Comparison of ENCODE assay signal across 8 mouse cellular contexts in the genomic region with DNA sequence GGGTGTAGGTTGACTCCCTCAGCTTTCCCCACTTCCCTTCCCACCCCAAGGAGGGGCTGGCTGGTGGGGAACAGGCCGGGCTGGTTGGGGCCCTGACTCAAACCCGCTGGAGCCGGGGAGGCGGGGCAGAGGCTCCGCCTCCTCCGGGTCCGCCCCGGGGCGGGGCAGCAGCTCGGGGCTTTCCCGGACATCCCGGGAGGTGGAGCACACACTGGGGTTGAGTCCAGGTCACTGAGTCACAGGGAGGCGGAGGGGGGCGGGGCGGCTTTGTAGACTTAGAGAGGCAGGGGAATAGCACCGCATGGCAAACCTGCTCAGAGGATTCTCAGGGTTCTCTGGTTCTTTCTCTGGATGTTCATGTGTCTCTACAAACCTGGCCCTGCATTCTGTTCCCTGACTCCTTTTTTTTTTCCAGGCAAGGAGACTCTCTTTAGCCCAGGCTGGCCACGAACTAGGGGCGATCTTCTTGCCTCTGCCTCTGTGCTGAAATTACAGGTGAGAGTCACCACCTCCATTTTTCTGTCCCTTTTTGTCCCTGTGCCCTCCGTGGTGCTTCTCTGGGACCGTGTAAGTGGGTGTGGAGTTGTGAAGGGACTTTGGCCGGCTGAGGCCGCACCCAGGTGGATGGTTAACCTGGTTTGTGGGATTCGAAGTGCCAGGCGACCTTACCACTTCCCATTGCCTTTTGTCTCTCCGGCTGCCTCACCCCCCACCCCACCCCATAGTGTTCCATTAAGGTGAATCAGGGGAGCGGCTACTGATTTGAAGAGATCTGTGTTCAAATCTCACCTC. TPM values are rescaled to one million over a fixed set of nuclear protein-coding genes. Genes with fewer than 3 reads are reported as not detected.
A peak's percentile ranks its signal among the peaks of the same experiment; 100 is the strongest.
DNase-seq lines count a peak whose midpoint lies in the region; ATAC-seq lines count a peak whose summit lies in the region.

No protein-coding gene starts in this region.

- no peak for ATAC-seq in forebrain, embryonic 16.5 days
- peak; percentile 72; the same call in 1 of the 2 replicates for ATAC-seq in hindbrain, embryonic 11.5 days (ENCODE audit: low FRiP score)
- ATAC-seq in limb, embryonic 15.5 days (ENCODE audit: insufficient number of reproducible peaks, low FRiP score, low TSS enrichment, low read depth) = peak; percentile 85
- 0 out of 2 replicates have a peak, but pooled peaks have one; percentile 25 for ATAC-seq in midbrain, embryonic 15.5 days (replicated peaks)
- peak; percentile 89 for ATAC-seq in stomach, embryonic 15.5 days (ENCODE audit: insufficient read depth, low FRiP score, low read depth)

- H3K4me1 ChIP-seq in forebrain, embryonic 16.5 days (replicated peaks; ENCODE audit: control insufficient read depth, insufficient read depth, low read length) = peaks cover 6% of the 10 kb centered on the region
- 0 out of 2 replicates have a peak, but pooled peaks cover 2% of the 10 kb centered on the region for H3K4me1 ChIP-seq in hindbrain, embryonic 11.5 days (replicated peaks; ENCODE audit: control insufficient read depth, insufficient read depth, low read length)
- peaks cover 33% of the 10 kb centered on the region for H3K4me1 ChIP-seq in limb, embryonic 15.5 days
- peaks cover 6% of the 10 kb centered on the region for H3K4me1 ChIP-seq in midbrain, embryonic 15.5 days
- H3K4me1 ChIP-seq in stomach, embryonic 15.5 days = peaks cover 40% of the 10 kb centered on the region

- H3K9ac ChIP-seq in forebrain, embryonic 16.5 days (replicated peaks; ENCODE audit: low read depth, low read length) = no peak overlapping the region
- no peak overlapping the region for H3K9ac ChIP-seq in hindbrain, embryonic 11.5 days (ENCODE audit: low read depth, low read length)
- H3K9ac ChIP-seq in limb, embryonic 15.5 days = no peak overlapping the region
- H3K9ac ChIP-seq in midbrain, embryonic 15.5 days = no peak overlapping the region
- no peak overlapping the region for H3K9ac ChIP-seq in stomach, embryonic 15.5 days

- H3K27ac ChIP-seq in forebrain, embryonic 16.5 days (ENCODE audit: low read length) = no peak overlapping the region
- H3K27ac ChIP-seq in hindbrain, embryonic 11.5 days (ENCODE audit: low read depth, low read length) = no peak overlapping the region
- peak overlapping the region; percentile 91 for H3K27ac ChIP-seq in limb, embryonic 15.5 days
- H3K27ac ChIP-seq in midbrain, embryonic 15.5 days = no peak overlapping the region
- H3K27ac ChIP-seq in stomach, embryonic 15.5 days = peak overlapping the region; percentile 94

- 0 out of 2 replicates have a peak overlapping the region, but pooled peaks have one; percentile 11 for H3K4me2 ChIP-seq in forebrain, embryonic 16.5 days (ENCODE audit: low read length)
- no peak overlapping the region for H3K4me2 ChIP-seq in hindbrain, embryonic 11.5 days (replicated peaks; ENCODE audit: low read depth, low read length)
- H3K4me2 ChIP-seq in limb, embryonic 15.5 days = peak overlapping the region; percentile 25
- H3K4me2 ChIP-seq in midbrain, embryonic 15.5 days = peak overlapping the region; percentile 14; the same call in 1 of the 2 replicates
- H3K4me2 ChIP-seq in stomach, embryonic 15.5 days = peak overlapping the region; percentile 94

- H3K27me3 ChIP-seq in forebrain, embryonic 16.5 days (replicated peaks; ENCODE audit: control insufficient read depth, insufficient read depth, low read length) = peaks cover 24% of the 10 kb centered on the region
- H3K27me3 ChIP-seq in hindbrain, embryonic 11.5 days (ENCODE audit: control insufficient read depth, insufficient read depth, low read length) = peaks cover 33% of the 10 kb centered on the region
- H3K27me3 ChIP-seq in limb, embryonic 15.5 days = peaks cover 23% of the 10 kb centered on the region
- H3K27me3 ChIP-seq in midbrain, embryonic 15.5 days (replicated peaks) = peaks cover 37% of the 10 kb centered on the region
- H3K27me3 ChIP-seq in stomach, embryonic 15.5 days (replicated peaks) = no peaks in the 10 kb centered on the region

- no peak overlapping the region for H3K4me3 ChIP-seq in forebrain, embryonic 16.5 days (replicated peaks; ENCODE audit: low read length)
- H3K4me3 ChIP-seq in hindbrain, embryonic 11.5 days (ENCODE audit: low read depth, low read length) = no peak overlapping the region
- 0 out of 2 replicates have a peak overlapping the region, but pooled peaks have one; percentile 2 for H3K4me3 ChIP-seq in limb, embryonic 15.5 days
- H3K4me3 ChIP-seq in midbrain, embryonic 15.5 days = no peak overlapping the region
- H3K4me3 ChIP-seq in stomach, embryonic 15.5 days (replicated peaks) = peak overlapping the region; percentile 9; the same call in 1 of the 2 replicates

- no peaks in the 10 kb centered on the region for H3K36me3 ChIP-seq in forebrain, embryonic 16.5 days (ENCODE audit: control insufficient read depth, insufficient read depth)
- no peaks in the 10 kb centered on the region for H3K36me3 ChIP-seq in hindbrain, embryonic 11.5 days (ENCODE audit: control insufficient read depth, insufficient read depth, low read length)
- no peaks in the 10 kb centered on the region for H3K36me3 ChIP-seq in limb, embryonic 15.5 days
- no peaks in the 10 kb centered on the region for H3K36me3 ChIP-seq in midbrain, embryonic 15.5 days (replicated peaks)
- H3K36me3 ChIP-seq in stomach, embryonic 15.5 days = no peaks in the 10 kb centered on the region

- DNase-seq in ES-CJ7 (ENCODE audit: low read depth, low spot score) = peak; percentile 96
- DNase-seq in adrenal gland, postnatal 10 days = peak; percentile 97
- DNase-seq in hindbrain, embryonic 11.5 days (ENCODE audit: low spot score) = peak; percentile 66
- no peak for DNase-seq in cerebellum, adult 9-10 months

- peaks cover 2% of the 10 kb centered on the region; the same call in 1 of the 2 replicates for H3K9me3 ChIP-seq in forebrain, embryonic 16.5 days (ENCODE audit: control insufficient read depth, low read length)
- H3K9me3 ChIP-seq in hindbrain, embryonic 11.5 days (ENCODE audit: control insufficient read depth, low read length) = no peaks in the 10 kb centered on the region
- no peaks in the 10 kb centered on the region for H3K9me3 ChIP-seq in limb, embryonic 15.5 days
- no peaks in the 10 kb centered on the region for H3K9me3 ChIP-seq in midbrain, embryonic 15.5 days
- no peaks in the 10 kb centered on the region for H3K9me3 ChIP-seq in stomach, embryonic 15.5 days

- WGBS in forebrain, embryonic 16.5 days = 25% methylated on average over 26 of the region's 26 CpGs
- WGBS in hindbrain, embryonic 11.5 days = 25% methylated on average over 26 of the region's 26 CpGs
- 21% methylated on average over 26 of the region's 26 CpGs for WGBS in limb, embryonic 15.5 days
- 26% methylated on average over 26 of the region's 26 CpGs for WGBS in midbrain, embryonic 15.5 days
- WGBS in stomach, embryonic 15.5 days = 19% methylated on average over 26 of the region's 26 CpGs

RNA-seq across cellular contexts. Expression of a gene that starts 1.8 kb away (rescaled TPM):
- total RNA-seq in adrenal gland, postnatal 10 days (2021) = 10 to 100 TPM; 15.4 to 16.6 TPM
- polyA plus RNA-seq in forebrain, embryonic 16.5 days (2015; fragmentation: Nextera tagmentation; extraction: Ambion mirVana) = 0.30 and 0.92 TPM in 2 replicates
- polyA plus RNA-seq in hindbrain, embryonic 11.5 days (2014; fragmentation: Nextera tagmentation; extraction: Ambion mirVana) = 0.26 and 0.33 TPM in 2 replicates
- polyA plus RNA-seq in limb, embryonic 15.5 days (2015; fragmentation: Nextera tagmentation; extraction: Ambion mirVana) = 3.9 and 4.4 TPM in 2 replicates
- 0.89 and 1.7 TPM in 2 replicates for polyA plus RNA-seq in midbrain, embryonic 15.5 days (2015; fragmentation: Nextera tagmentation; extraction: Ambion mirVana)
- 8.9 and 10.4 TPM in 2 replicates for polyA plus RNA-seq in stomach, embryonic 15.5 days (2015; fragmentation: Nextera tagmentation; extraction: Ambion mirVana)

RNA-seq across cellular contexts. Expression of a gene that starts 27.4 kb away (rescaled TPM):
- not detected for total RNA-seq in adrenal gland, postnatal 10 days (2021)
- polyA plus RNA-seq in forebrain, embryonic 16.5 days (2015; fragmentation: Nextera tagmentation; extraction: Ambion mirVana) = 8.8 and 11.8 TPM in 2 replicates
- 0.17 TPM in 1 of 2 replicates, not detected in the other for polyA plus RNA-seq in hindbrain, embryonic 11.5 days (2014; fragmentation: Nextera tagmentation; extraction: Ambion mirVana)
- polyA plus RNA-seq in limb, embryonic 15.5 days (2015; fragmentation: Nextera tagmentation; extraction: Ambion mirVana) = not detected in 2 replicates
- polyA plus RNA-seq in midbrain, embryonic 15.5 days (2015; fragmentation: Nextera tagmentation; extraction: Ambion mirVana) = 15.2 and 15.4 TPM in 2 replicates
- 0.39 TPM in 1 of 2 replicates, not detected in the other for polyA plus RNA-seq in stomach, embryonic 15.5 days (2015; fragmentation: Nextera tagmentation; extraction: Ambion mirVana)

RNA-seq across cellular contexts. Expression of a gene that starts 27.8 kb away (rescaled TPM):
- total RNA-seq in adrenal gland, postnatal 10 days (2021) = 1 to 10 TPM; 1.8 to 3.2 TPM
- not detected in 2 replicates for polyA plus RNA-seq in forebrain, embryonic 16.5 days (2015; fragmentation: Nextera tagmentation; extraction: Ambion mirVana)
- polyA plus RNA-seq in hindbrain, embryonic 11.5 days (2014; fragmentation: Nextera tagmentation; extraction: Ambion mirVana) = 0.59 and 0.63 TPM in 2 replicates
- polyA plus RNA-seq in limb, embryonic 15.5 days (2015; fragmentation: Nextera tagmentation; extraction: Ambion mirVana) = 14.6 and 15.2 TPM in 2 replicates
- 0.40 and 0.57 TPM in 2 replicates for polyA plus RNA-seq in midbrain, embryonic 15.5 days (2015; fragmentation: Nextera tagmentation; extraction: Ambion mirVana)
- 24.3 and 24.6 TPM in 2 replicates for polyA plus RNA-seq in stomach, embryonic 15.5 days (2015; fragmentation: Nextera tagmentation; extraction: Ambion mirVana)

RNA-seq across cellular contexts. Expression of a gene that starts 36.7 kb away (rescaled TPM):
- total RNA-seq in adrenal gland, postnatal 10 days (2021) = under 1 TPM in 1 of 2 experiments, not detected in 1; 0.18 TPM
- 0.46 and 0.77 TPM in 2 replicates for polyA plus RNA-seq in forebrain, embryonic 16.5 days (2015; fragmentation: Nextera tagmentation; extraction: Ambion mirVana)
- not detected in 2 replicates for polyA plus RNA-seq in hindbrain, embryonic 11.5 days (2014; fragmentation: Nextera tagmentation; extraction: Ambion mirVana)
- not detected in 2 replicates for polyA plus RNA-seq in limb, embryonic 15.5 days (2015; fragmentation: Nextera tagmentation; extraction: Ambion mirVana)
- polyA plus RNA-seq in midbrain, embryonic 15.5 days (2015; fragmentation: Nextera tagmentation; extraction: Ambion mirVana) = 1.1 and 1.2 TPM in 2 replicates
- polyA plus RNA-seq in stomach, embryonic 15.5 days (2015; fragmentation: Nextera tagmentation; extraction: Ambion mirVana) = 0.09 TPM in 1 of 2 replicates, not detected in the other

RNA-seq across cellular contexts. Expression of a gene that starts 53.6 kb away (rescaled TPM):
- total RNA-seq in adrenal gland, postnatal 10 days (2021) = 10 to 100 TPM; 62.4 to 75.1 TPM
- polyA plus RNA-seq in forebrain, embryonic 16.5 days (2015; fragmentation: Nextera tagmentation; extraction: Ambion mirVana) = 7.9 and 8.8 TPM in 2 replicates
- 20.6 and 22.1 TPM in 2 replicates for polyA plus RNA-seq in hindbrain, embryonic 11.5 days (2014; fragmentation: Nextera tagmentation; extraction: Ambion mirVana)
- 120 and 150 TPM in 2 replicates for polyA plus RNA-seq in limb, embryonic 15.5 days (2015; fragmentation: Nextera tagmentation; extraction: Ambion mirVana)
- 12.4 and 13.8 TPM in 2 replicates for polyA plus RNA-seq in midbrain, embryonic 15.5 days (2015; fragmentation: Nextera tagmentation; extraction: Ambion mirVana)
- polyA plus RNA-seq in stomach, embryonic 15.5 days (2015; fragmentation: Nextera tagmentation; extraction: Ambion mirVana) = 129 and 151 TPM in 2 replicates

Comparison
In these comparisons a context has a peak if more than half of its experiments do, and no peak if none do; other contexts are left out.
1. H3K27ac ChIP-seq: peak in limb, embryonic 15.5 days (single experiment) and stomach, embryonic 15.5 days (single experiment); none in forebrain, embryonic 16.5 days (single experiment), hindbrain, embryonic 11.5 days (single experiment) and midbrain, embryonic 15.5 days (single experiment).
2. H3K4me3 ChIP-seq: peak in limb, embryonic 15.5 days (single experiment) and stomach, embryonic 15.5 days (single experiment); none in forebrain, embryonic 16.5 days (single experiment), hindbrain, embryonic 11.5 days (single experiment) and midbrain, embryonic 15.5 days (single experiment).